Mouse (Mus musculus) spleen, postnatal 14 days (tissue): Measurements from ENCODE around the gene Rcn3.
"Not testable (repeated sequence)": the region's sequence is repeated elsewhere in the genome, so short reads cannot be mapped to it uniquely, and the experiment has no call there.

ENCODE experiments used
- DNase-seq, 2 experiments: peaks; one replicate each; pipeline ENCODE4 v3.0.0; 2021 to 2022; ENCODE audit warnings: low spot score in 2 of 2

Rcn3 gene

GRCm38 (mm10) chr7:45124224-45125143 is 32.5 kb upstream of the Rcn3 start, which contains the start of gene Rps11:
Gene Rps11, minus strand, starts transcription at chr7:45124439.
- peak; percentile 95 to 98 for DNase-seq

- no peak for DNase-seq
Observed at GRCm38 (mm10) chr7:45123186-45123570, 31.2 kb upstream of the Rcn3 start.

- no peak for DNase-seq
Observed at GRCm38 (mm10) chr7:45122561-45123185, 30.7 kb upstream of the Rcn3 start.

- DNase-seq = no peak
Observed at GRCm38 (mm10) chr7:45121966-45122365, 29.9 kb upstream of the Rcn3 start.

- peak; percentile 61 to 63 for DNase-seq
Observed at GRCm38 (mm10) chr7:45121404-45121803, 29.4 kb upstream of the Rcn3 start.

- DNase-seq = no peak
Observed at GRCm38 (mm10) chr7:45119780-45120709, 28.0 kb upstream of the Rcn3 start.

- no peak for DNase-seq
Observed at GRCm38 (mm10) chr7:45118336-45118735, 26.3 kb upstream of the Rcn3 start.

- no peak for DNase-seq
Observed at GRCm38 (mm10) chr7:45117566-45117965, 25.5 kb upstream of the Rcn3 start.

- no peak for DNase-seq
Observed at GRCm38 (mm10) chr7:45113476-45113875, 21.5 kb upstream of the Rcn3 start.

GRCm38 (mm10) chr7:45112529-45112928 is 20.5 kb upstream of the Rcn3 start:
- DNase-seq = no peak

GRCm38 (mm10) chr7:45111940-45112339 is 19.9 kb upstream of the Rcn3 start:
- DNase-seq = no peak

- DNase-seq = not testable (repeated sequence)
Observed at GRCm38 (mm10) chr7:45110089-45110488, 18.1 kb upstream of the Rcn3 start.

GRCm38 (mm10) chr7:45107052-45107645 is 15.1 kb upstream of the Rcn3 start:
- no peak for DNase-seq

GRCm38 (mm10) chr7:45106441-45106840 is 14.4 kb upstream of the Rcn3 start:
- DNase-seq = no peak

GRCm38 (mm10) chr7:45105491-45105890 is 13.5 kb upstream of the Rcn3 start:
- DNase-seq = no peak

GRCm38 (mm10) chr7:45104941-45105340 is 12.9 kb upstream of the Rcn3 start:
- no peak for DNase-seq

GRCm38 (mm10) chr7:45103652-45104180 is 11.7 kb upstream of the Rcn3 start, which contains the start of gene Fcgrt:
Gene Fcgrt, minus strand, starts transcription at chr7:45103851.
- no peak for DNase-seq

GRCm38 (mm10) chr7:45102940-45103585 is 11.0 kb upstream of the Rcn3 start:
- DNase-seq = no peak

- DNase-seq = no peak
Observed at GRCm38 (mm10) chr7:45102441-45102840, 10.4 kb upstream of the Rcn3 start.

GRCm38 (mm10) chr7:45100046-45100445 is 8.0 kb upstream of the Rcn3 start:
- no peak for DNase-seq
